Mouse (Mus musculus): ENCODE measurements around the gene Lifr.

DNA sequence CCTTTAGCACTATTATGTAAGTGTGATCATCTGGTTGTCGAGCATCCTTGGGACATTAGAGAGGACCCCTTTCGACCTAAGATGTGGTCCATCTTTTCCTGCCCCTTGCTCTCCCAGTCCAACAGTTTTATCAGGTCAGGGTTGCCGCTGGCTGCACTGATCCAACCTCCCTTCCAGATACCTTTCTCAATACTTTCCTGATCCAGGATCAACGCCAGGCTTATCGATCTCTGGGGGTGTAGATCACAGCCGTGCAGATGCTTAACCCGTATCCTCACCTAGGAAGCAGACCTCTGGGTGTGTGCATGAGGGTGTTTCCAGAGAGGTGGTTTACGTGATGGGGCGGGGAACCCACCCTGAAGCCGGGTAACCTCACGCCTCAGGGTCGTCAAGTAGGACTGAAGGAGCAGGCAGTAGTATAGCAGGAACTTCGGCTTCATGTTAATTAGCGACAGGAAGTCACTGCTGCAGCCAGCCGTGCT lies 53.3 kb downstream of the Lifr start:
- TF ChIP-seq POLR2A (IDR thresholded peaks at IDR 0.05; ENCODE audit: borderline replicate concordance, control insufficient read depth, low read depth, low read length) (no peak), CTCF (IDR thresholded peaks at IDR 0.05; ENCODE audit: control insufficient read depth, insufficient read depth, low read length) (no peak)

All from bone marrow, adult 2 months (tissue).